Mouse (Mus musculus): ENCODE measurements around the gene 9930021J03Rik.

9930021J03Rik gene

DNA sequence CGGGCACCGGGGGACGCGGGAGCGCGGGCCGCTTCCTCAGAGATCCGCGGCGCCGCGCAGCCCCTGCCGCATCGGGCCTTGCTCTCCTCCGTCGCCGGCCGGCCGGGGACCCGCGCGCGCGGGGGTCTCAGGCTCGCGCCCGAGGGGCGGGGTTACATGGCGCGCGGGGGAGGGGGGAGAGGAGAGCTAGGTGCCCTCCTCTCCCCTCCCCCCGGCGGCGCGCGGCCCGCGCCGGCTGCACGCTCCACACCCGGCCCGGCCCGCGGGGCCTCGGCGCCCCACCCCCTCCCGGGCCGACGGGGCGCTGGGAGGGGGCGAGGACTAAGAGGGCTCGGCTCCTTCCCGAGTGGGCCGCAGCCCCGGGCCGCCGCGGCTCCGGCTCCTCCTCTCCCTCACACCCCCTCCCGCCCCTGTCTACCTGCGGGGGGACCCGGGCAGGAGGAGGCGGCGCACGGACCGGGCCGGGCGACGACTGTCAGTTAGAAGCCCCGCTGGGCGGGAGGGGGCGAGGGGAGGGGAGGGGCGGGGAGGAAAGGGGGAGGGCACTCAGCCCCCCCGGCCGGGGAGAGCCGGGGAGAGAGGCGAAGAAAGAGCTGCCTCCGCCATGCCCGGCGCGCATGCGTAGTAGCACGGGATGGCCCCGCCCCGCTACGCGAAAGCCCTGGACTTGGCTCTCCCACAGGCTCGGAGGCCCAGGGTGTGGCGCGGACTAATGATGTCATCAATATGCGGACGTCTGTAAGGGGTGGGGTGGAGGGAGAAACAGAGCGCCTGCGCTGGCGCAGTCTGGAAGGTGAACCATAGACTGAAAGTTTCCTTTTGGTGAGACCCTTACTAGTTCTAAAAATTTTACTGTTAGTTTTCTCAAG, at the start of gene 9930021J03Rik:
TSS of gene 9930021J03Rik (minus strand) at position 73 of the 869 bp plus-strand sequence.
- ChIA-PET POLR2A (interaction anchor here (0.5 to 2.3 kb wide), 40 partner anchors 9 to 1795 kb away, joined by 3 to 15 read pairs (median 3); partner anchors contain the start of genes Uhrf2 (in 3 of the 4), Ric1 (in 2 of the 4), 4430402I18Rik (in 1 of the 4) and Ermp1 (in 1 of the 4)), CTCF (interaction anchor here in 2 of 4 experiments (0.6 to 1.0 kb wide), 2 partner anchors 15 to 61 kb away, joined by 3 read pairs; no protein-coding TSS in a partner anchor)

DNA sequence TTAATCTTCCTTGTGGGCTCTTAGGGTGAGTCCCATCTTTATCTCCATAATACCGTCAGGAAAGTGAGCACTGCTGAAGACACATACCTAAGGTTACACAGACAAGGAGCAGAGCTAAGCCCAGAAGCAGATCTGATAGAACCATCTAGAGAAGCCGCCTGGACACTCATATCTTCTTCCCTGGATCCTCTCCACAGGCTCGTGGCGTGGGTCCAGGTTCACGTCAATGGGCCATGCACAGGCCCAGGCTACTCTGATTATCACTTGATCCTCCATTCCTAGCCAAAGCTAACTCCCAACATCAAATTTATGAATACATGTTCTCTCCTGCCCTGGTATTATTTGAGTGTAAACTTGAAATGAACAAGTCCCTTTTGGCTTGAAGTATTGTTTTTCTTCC, 47.9 kb upstream of the 9930021J03Rik start:
- ChIA-PET POLR2A (no interaction called here), CTCF (no interaction called here)

DNA sequence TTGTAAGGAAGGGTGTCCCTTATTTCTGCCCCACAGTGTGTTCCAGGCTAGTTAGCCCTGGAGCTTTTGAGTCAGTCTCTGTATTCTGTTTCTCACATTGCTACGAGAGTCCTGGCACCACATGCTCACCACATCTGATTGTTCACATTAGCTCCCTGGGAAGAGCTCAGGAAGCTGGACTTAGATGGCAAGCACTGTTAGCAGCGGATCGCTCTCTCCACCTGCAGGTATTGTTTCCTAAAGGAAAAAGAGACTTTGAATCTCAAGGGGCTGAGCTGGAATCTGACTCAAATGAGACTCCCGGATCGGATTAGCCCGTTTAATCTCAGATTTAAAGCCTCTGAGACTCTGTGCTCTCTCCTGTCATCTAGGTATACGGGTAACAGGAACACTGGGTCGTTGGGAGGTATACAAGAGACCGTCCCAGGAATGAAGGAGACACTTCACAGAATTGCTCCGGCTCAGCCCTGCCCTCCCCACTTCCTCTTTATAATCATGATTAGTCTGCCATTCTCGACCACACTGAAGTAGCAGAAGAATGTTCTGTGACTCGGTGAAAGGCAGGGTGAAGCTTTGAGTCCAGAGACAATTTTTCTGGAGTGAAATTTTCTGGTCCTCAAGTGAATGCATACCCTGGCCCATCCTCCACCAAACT, 45.4 kb upstream of the 9930021J03Rik start:
- POLR2A ChIA-PET: no interaction called here
- CTCF ChIA-PET: interaction anchor here in 1 of 4 experiments (0.6 kb wide), 1 partner anchor 180 kb away, joined by 3 read pairs; no protein-coding TSS in a partner anchor

DNA sequence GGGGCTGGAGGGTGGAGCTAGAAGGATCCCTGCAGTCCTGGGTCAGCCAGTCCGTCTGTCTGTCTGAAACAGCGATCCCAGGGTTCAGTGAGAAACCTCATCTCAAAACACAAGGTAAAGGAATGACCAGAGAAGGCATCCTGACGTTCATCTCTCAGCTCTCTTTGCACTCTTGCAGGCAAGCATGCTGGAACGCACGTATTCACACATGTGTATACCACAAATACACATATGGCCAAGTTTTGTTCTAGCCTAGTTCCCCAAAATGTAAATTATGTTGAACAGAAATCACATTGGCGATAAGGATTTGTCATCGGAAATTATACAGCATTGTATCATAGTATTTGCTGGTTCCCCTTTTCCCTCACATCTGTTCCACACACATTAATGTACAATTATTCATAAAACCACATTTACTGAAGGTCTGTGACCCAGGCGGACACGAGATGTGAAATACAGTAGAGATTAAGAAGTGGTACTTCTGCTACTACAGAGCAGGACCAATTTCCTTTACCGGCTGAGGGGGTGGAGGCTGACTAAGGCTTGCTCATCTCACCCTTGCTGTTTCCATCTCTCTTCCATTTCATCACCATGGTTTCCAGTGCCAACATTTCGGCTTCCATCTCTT, 44.2 kb upstream of the 9930021J03Rik start:
- CTCF ChIA-PET: interaction anchor here in 1 of 4 experiments (0.6 kb wide), 1 partner anchor 13 kb away, joined by 5 read pairs; no protein-coding TSS in a partner anchor
- POLR2A ChIA-PET: interaction anchor here in 1 of 4 experiments (0.6 kb wide), 1 partner anchor 1853 kb away, joined by 3 read pairs; no protein-coding TSS in a partner anchor

DNA sequence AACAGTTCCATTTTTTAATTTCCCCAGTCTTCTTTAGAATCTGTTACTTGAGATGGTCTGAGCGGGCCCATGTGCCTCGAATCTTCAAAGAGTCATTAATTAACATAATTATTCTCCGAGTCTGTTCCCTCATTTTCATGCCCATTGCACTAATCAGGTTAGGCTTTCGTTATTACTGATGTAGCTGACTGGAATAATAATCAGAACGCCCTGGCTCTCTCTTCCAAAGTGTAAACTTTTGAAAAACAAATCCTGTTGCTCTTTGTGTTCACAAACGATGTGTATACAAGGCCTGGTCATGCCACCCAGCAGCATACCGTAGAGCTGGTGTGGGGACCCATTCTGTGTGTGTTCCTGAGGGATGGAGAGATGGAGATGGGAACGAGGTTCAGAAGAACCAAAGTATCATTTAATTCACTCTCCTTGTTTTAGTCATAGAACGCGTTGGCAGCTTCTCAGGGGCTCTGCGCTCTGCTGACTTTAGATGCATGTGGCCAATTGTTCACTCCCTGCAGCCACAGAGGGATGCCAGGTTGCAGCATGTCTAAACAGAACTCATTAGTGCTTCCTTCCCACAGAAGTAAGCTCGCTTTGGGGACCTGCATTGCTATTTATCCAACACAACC, 38.4 kb upstream of the 9930021J03Rik start:
- CTCF ChIA-PET: interaction anchor here in 1 of 4 experiments (0.6 kb wide), 1 partner anchor 1023 kb away, joined by 3 read pairs; no protein-coding TSS in a partner anchor
- POLR2A ChIA-PET: no interaction called here

DNA sequence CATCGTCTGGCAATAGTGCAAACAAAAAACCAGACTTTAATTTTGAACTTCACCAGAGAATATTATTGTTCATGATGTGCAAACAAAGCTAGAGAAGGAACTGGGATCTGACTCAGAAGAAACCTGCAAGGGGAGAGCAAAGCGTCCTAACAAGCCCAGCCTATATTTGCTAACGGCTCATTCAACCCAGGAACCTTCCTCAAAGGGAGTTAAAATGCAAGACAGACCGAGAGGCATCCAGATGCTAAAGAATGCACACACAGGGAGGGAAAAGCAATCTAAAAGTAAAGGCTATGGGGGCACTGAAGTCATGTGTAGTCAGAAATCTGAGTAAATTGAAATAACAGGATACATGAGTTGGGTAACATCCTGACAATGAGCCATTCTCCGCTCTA, 37.8 kb upstream of the 9930021J03Rik start:
- ChIA-PET CTCF (interaction anchor here in 1 of 4 experiments (0.5 kb wide), 1 partner anchor 587 kb away, joined by 4 read pairs; no protein-coding TSS in a partner anchor), POLR2A (no interaction called here)

DNA sequence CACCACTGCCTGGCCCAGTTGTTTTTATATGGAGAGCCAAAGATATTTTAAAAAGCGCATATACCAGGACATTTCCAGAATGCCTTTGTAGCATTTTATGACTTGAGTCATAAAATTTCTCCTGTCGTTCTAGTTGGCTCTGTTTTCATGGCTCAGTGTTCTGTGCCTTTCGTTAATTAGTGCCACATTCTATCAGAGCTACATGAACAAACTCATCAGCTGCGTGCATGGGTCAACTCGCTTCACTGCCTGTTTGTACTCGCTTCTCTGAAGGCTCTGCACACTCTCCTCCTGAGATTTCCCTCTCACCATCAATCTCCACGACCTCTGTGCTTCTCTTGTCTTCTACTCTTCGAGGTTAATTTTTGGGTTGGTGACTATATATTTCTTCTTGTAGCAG, 37.2 kb upstream of the 9930021J03Rik start:
- CTCF ChIA-PET: interaction anchor here in 1 of 4 experiments (0.5 kb wide), 1 partner anchor 587 kb away, joined by 4 read pairs; no protein-coding TSS in a partner anchor
- POLR2A ChIA-PET: no interaction called here

DNA sequence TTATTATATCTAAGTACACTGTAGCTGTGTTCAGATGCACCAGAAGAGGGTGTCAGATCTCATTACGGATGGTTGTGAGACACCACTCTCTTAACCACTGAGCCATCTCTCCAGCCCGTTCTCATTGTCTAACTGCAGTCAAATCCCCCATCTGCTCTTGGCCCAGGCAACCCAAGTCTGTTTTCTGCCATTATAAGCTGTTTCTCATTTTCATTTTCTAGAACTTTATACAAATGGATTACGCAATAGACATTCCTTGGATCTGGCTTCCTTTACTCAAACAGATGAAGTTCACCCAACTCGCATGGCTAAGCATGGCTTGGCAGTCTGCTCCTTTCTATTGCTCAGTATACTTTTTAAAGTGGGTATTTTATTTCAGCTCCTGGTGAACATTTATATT, 34.9 kb upstream of the 9930021J03Rik start:
- CTCF ChIA-PET: no interaction called here
- POLR2A ChIA-PET: interaction anchor here in 1 of 4 experiments (0.6 kb wide), 1 partner anchor 23 kb away, joined by 3 read pairs; no protein-coding TSS in a partner anchor

DNA sequence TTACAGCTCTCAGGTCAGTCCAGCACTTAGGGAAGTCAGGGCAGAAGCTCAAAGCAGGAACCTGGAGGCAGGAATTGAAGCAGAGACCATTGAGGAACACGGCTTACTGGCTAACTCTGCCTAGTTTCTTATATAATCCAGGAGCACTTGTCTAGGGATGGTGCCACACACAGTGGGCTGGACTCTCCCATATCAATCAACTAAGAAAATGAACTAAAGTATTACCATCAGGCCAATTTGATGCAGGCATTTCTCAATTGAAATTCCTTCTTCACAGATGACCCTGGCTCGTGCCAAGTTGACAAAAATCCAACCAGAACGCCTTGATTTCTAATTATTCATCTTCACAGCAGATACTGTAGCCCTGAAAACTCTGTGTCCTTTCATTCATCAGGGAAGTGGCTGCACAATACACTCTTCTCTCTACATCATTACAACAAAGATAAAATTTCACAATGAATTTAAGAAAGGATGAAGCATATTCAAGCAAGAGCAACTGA, 32.9 kb upstream of the 9930021J03Rik start:
- POLR2A ChIA-PET: no interaction called here

DNA sequence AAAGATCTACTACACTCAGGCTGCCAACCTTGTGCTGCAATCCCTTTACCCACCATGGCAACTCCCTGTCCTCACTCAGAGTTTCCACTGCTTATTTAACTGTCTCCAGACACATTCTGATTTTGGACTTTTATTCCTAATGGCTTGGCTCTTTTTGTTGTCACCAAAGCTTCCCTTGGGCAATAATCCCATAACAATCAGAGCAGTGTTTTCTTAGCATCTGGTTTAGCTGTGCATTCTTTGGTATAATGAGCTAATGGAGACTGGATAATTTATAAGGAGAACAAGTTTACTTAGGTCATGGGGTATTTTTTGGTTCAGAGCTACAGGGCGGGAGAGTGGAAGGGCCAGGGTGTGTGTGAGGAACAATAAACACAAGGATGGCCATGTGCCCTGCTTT, 32.4 kb upstream of the 9930021J03Rik start:
- ChIA-PET POLR2A (no interaction called here), CTCF (interaction anchor here in 1 of 4 experiments (0.8 kb wide), 1 partner anchor 19 kb away, joined by 3 read pairs; no protein-coding TSS in a partner anchor)

More for the DNA sequence above, 32.9 kb upstream of the 9930021J03Rik start:
- CTCF ChIA-PET: no interaction called here

DNA sequence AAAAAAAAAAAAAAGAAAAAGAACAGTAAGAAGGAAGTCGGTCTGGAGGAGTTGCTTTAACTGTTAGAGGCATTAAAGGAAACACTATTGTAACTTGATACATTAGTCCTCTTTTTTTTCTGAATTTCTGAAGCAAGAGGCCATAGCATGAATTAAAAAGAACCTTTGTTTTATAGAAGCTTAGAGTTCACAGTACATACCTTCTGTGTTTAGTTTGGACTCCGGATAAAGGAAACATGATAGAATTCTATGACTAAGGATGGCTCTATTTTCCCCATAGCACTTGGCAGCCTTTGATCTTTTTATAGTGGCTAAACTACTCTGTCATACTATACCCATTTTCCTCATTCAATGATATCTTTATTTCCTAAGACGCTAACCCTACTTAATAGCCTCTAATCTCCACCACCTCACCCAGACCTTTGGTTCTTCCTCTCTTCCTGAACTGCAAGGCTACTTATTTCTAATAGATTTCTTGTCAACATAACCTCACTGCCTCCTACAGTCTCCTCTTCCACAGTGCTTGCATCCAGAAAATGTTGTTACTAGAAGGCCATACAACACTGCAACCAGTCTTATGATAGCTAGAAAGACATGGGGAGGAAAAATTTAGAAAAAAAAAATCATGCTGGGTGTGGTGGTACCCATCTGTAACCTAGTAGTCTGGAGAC, 29.7 kb upstream of the 9930021J03Rik start:
- ChIA-PET POLR2A (interaction anchor here in 1 of 4 experiments (0.6 to 0.7 kb wide), 2 partner anchors 17 to 86 kb away, joined by 3 read pairs; no protein-coding TSS in a partner anchor), CTCF (interaction anchor here in 1 of 4 experiments (1.2 kb wide), 1 partner anchor 210 kb away, joined by 3 read pairs; no protein-coding TSS in a partner anchor)

DNA sequence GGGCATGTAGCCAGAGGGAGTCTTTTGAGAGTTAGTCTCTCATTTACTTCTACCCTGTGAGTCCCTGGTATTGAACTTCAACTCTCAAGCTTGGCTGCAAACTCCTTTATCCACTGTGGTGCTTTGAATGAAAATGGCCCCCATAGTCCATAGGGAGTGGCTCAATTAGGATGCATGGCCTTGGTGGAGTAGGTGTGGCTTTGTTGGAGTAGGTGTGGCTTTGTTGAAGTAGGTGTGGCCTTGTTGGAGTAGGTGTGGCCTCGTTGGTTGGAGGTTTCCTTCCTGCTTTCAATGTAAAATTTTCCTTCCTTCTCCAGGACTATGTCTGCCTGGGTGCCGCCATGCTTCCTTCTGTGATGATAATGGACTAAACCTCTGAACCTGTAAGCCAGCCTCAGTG, 25.1 kb upstream of the 9930021J03Rik start:
- POLR2A ChIA-PET: interaction anchor here in 3 of 4 experiments (0.8 to 2.1 kb wide), 11 partner anchors 15 to 222 kb away, joined by 3 to 14 read pairs (median 3); partner anchors contain the start of genes Uhrf2 (in 3 of the 3), Ranbp6 (in 2 of the 3) and 9930021J03Rik (in 1 of the 3)
- CTCF ChIA-PET: interaction anchor here in 3 of 4 experiments (0.6 to 1.4 kb wide), 4 partner anchors 10 to 374 kb away, joined by 4 to 5 read pairs (median 4); partner anchors contain the start of gene Ermp1 (in 1 of the 3)

DNA sequence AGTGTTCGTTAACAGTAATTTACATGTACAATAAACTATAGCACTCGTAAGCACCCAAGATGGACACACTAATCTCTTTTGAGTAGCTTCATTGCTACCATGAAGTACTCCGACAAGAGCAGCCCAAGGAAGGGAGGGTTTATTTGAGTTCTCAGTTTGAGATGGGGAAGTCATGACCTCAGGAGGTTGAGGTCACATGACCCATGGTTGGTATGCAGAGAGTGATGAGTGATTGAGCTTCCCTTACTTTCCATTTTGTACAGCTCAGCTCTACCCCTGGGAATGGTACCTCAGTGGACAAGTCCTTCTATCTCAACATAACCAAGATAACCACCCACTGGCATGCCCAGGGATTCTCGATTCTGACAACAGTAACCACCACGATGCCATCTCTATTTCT, 22.8 kb upstream of the 9930021J03Rik start:
- CTCF ChIA-PET: interaction anchor here in 1 of 4 experiments (0.7 kb wide), 1 partner anchor 151 kb away, joined by 3 read pairs; no protein-coding TSS in a partner anchor

DNA sequence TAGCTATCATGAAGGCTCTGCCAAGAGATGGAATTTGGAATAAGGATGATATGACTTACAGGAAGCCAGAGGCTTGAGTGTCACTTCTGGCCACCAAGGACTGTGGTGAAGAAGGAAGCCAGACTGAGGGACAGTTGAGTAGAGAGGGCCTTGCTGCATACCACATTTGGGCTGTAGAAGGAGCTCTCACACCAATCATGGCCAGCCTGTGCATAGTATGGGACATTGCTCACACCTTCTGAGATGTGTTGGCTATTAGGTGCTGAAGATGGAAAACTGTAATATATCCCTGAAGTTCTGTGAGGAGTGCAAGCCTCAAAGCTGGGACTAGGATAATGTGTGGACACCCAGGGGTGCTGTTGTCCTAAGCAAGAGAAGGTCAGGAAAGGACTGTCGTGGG, 20.9 kb upstream of the 9930021J03Rik start:
- CTCF ChIA-PET: interaction anchor here in 3 of 4 experiments (0.6 to 1.2 kb wide), 7 partner anchors 60 to 727 kb away, joined by 3 to 7 read pairs (median 3); no protein-coding TSS in a partner anchor

More for the DNA sequence above, 22.8 kb upstream of the 9930021J03Rik start:
- POLR2A ChIA-PET: interaction anchor here in 1 of 4 experiments (1.1 kb wide), 1 partner anchor 22 kb away, joined by 3 read pairs; no protein-coding TSS in a partner anchor

DNA sequence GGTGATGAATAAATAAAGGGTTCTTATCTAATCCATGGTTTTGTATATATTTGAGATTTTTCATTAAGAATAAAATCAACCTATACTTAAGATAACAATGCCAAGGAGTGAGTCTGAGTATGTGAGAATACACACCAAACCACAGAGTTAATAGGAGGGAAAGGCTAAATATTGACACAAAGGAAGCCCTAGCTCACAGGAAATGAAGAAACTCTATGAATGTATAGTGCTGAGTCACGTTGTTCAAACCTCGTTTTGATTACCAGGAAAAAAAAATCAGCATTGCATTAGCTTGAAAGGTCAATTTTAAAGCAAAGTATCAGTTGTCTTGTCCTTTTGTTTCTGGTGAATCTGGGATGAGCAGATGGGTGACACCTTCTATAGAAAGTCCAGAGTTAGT, 19.2 kb upstream of the 9930021J03Rik start:
- ChIA-PET CTCF (interaction anchor here (0.5 to 2.2 kb wide), 29 partner anchors 9 to 729 kb away, joined by 3 to 12 read pairs (median 4); partner anchors contain the start of genes Gldc (in 1 of the 4) and Ranbp6 (in 1 of the 4)), POLR2A (interaction anchor here in 3 of 4 experiments (0.5 to 1.6 kb wide), 7 partner anchors 9 to 1281 kb away, joined by 3 to 6 read pairs (median 3); no protein-coding TSS in a partner anchor)

More for the DNA sequence above, 20.9 kb upstream of the 9930021J03Rik start:
- POLR2A ChIA-PET: no interaction called here

DNA sequence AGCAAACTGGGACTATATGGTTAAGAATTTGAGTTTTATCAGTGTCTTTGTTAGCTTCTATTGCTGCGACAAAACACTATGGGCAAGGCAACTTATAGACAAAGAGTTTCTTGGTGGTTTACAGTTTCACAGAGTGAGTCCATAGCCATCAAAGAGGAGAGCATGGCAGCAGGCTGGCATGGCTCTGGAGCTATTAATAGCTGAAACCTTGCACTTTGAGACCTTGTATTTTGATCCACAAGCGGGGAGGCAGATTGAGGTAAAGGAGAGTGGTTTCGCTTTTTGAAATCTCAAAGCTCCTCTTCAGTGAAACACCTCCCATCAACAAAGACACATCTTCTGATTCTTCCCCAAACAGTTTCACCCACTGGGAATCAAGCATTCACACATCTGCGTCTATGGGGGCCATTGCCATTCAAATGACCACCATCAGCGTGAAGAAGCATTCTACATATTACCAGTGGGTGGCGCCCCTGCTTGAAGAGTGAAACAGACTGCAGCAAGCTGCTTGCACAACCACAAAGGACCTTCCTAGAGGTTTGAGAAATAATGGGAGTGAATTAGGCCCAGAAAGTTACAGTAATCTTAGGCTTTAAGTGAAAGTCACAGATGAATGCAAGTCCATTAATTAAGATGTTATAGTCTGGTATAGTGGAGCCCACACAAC, 18.4 kb upstream of the 9930021J03Rik start:
- POLR2A ChIA-PET: interaction anchor here in 3 of 4 experiments (0.5 to 1.6 kb wide), 11 partner anchors 9 to 423 kb away, joined by 3 to 6 read pairs (median 3); partner anchors contain the start of genes Ranbp6 (in 2 of the 3) and Uhrf2 (in 1 of the 3)
- CTCF ChIA-PET: interaction anchor here (0.5 to 2.2 kb wide), 34 partner anchors 11 to 730 kb away, joined by 3 to 12 read pairs (median 4); partner anchors contain the start of genes Ranbp6 (in 2 of the 4) and Gldc (in 1 of the 4)

All from embryonic stem cell, embryonic (primary cell).